ENCODE assay signal across 12 mouse cellular contexts in the genomic region with DNA sequence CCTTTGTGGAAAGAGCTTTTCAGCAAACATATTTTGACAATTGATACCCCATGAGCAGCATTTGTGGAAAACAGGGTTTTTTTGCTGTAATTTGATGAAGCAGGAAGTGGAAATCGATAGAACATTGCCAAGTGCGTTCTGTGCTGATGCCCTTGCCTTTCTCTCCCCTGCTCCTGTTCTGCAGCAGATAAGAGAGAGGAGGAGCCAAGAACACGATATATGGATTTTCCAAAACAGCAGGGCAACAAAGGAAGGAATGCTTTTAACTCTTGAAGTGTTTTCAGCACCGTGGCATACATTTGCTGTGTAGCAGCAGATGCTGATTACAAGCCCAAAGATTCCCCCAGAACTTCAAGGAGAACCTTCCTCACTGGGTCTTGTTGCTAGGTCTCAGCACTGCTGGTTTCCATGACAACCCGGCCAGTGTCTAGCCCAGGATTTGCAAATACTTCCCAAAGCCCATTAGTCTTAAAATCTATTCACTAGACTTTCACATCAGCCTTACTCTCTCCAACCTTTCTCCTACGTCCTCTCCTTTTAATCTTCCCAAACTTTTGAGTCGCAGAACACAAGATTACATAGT.
DNase-seq lines count a peak whose midpoint lies in the region; ATAC-seq lines count a peak whose summit lies in the region.
"Had no signal": no experiment of that assay in that cellular context is flagged by ENCODE, and none has a peak within 500 bp of the region (broad histone marks: within the 10 kb centered on the region; RNA-seq: fewer than 3 reads in every experiment).

No protein-coding gene starts in this region.

- H3K4me1 ChIP-seq in heart, embryonic 12.5 days (replicated peaks): peaks cover 4% of the 10 kb centered on the region
- H3K4me1 ChIP-seq in hindbrain, embryonic 12.5 days: no peaks in the 10 kb centered on the region

- WGBS in heart, embryonic 12.5 days: 31% methylated on average over 7 of the region's 7 CpGs
- WGBS in hindbrain, embryonic 12.5 days: 45% methylated on average over 7 of the region's 7 CpGs

- H3K4me2 ChIP-seq in heart, embryonic 12.5 days: peak overlapping the region; percentile 33
- no peak overlapping the region for H3K4me2 ChIP-seq in hindbrain, embryonic 12.5 days (replicated peaks)

- no peak overlapping the region for H3K27ac ChIP-seq in heart, embryonic 12.5 days (ENCODE audit: poor library complexity, severe bottlenecking)
- no peak overlapping the region for H3K27ac ChIP-seq in hindbrain, embryonic 12.5 days
- H3K27ac ChIP-seq: liver, embryonic 14.5 days had no signal

- no peaks in the 10 kb centered on the region for H3K9me3 ChIP-seq in heart, embryonic 12.5 days (replicated peaks)
- H3K9me3 ChIP-seq in hindbrain, embryonic 12.5 days (replicated peaks): no peaks in the 10 kb centered on the region

- no peaks in the 10 kb centered on the region for H3K36me3 ChIP-seq in heart, embryonic 12.5 days
- no peaks in the 10 kb centered on the region for H3K36me3 ChIP-seq in hindbrain, embryonic 12.5 days

- ATAC-seq in heart, embryonic 12.5 days (ENCODE audit: insufficient number of reproducible peaks, low FRiP score): 0 out of 2 replicates have a peak, but pooled peaks have one; percentile 33
- 0 out of 2 replicates have a peak, but pooled peaks have one; percentile 26 for ATAC-seq in hindbrain, embryonic 12.5 days (ENCODE audit: low FRiP score)

- no peak for DNase-seq in heart, postnatal 10 days
- peak; percentile 10 to 13 for DNase-seq in right cerebral cortex, adult 2 months (ENCODE audit: low spot score in 2 of 2)
- no peak for DNase-seq in right cerebral cortex, postnatal 25 days
- no peak for DNase-seq in liver
- DNase-seq in spleen, postnatal 10 days (ENCODE audit: low spot score in 2 of 2): no peak
- DNase-seq: kidney, adult 11 months; layer of hippocampus, postnatal 36 days; retina, postnatal 1 day; thymus, adult 2 months had no signal

- no peak overlapping the region for H3K4me3 ChIP-seq in heart, embryonic 12.5 days
- H3K4me3 ChIP-seq in hindbrain, embryonic 12.5 days: no peak overlapping the region

- intact Hi-C loops in heart, postnatal 10 days (cut with DNase I): no loop called here

- H3K27me3 ChIP-seq in heart, embryonic 12.5 days (replicated peaks): no peaks in the 10 kb centered on the region
- no peaks in the 10 kb centered on the region for H3K27me3 ChIP-seq in hindbrain, embryonic 12.5 days

- H3K9ac ChIP-seq in heart, embryonic 12.5 days: no peak overlapping the region
- no peak overlapping the region for H3K9ac ChIP-seq in hindbrain, embryonic 12.5 days
- H3K9ac ChIP-seq: liver, embryonic 14.5 days had no signal

Comparison
In these comparisons a context has a peak if more than half of its experiments do, and no peak if none do; other contexts are left out.
1. DNase-seq: peak in right cerebral cortex, adult 2 months (2 of 2); none in heart, postnatal 10 days (0 of 2), right cerebral cortex, postnatal 25 days (single experiment), liver (single experiment) and spleen, postnatal 10 days (0 of 2).